Mouse (Mus musculus) liver, postnatal 0 days (tissue): ENCODE results near the gene 1700020L24Rik.

Experiments
- CTCF ChIP-seq: sonication (generic); IDR thresholded peaks from 2 replicates; pipeline ENCODE4 v1.5.1; 2016; ENCODE audit warnings: antibody characterized with exemption, low read depth
- EP300 ChIP-seq: IDR thresholded peaks from 2 replicates; pipeline ENCODE4 v1.6.1; 2016; ENCODE audit warnings: antibody characterized with exemption, low read depth, mild to moderate bottlenecking

GRCm38 (mm10) chr11:83432533-83432932 is 4.9 kb upstream of the 1700020L24Rik start:
- TF ChIP-seq CTCF (no peak), EP300 (no peak)
